Mouse (Mus musculus) cortical plate, adult 2 months (tissue): ENCODE measurements around the gene Unc79.

ENCODE experiments used
- CTCF ChIP-seq: fragments of 200-500 bp; IDR thresholded peaks from 2 replicates; pipeline ENCODE4 v1.5.1; 2011; ENCODE audit warnings: mild to moderate bottlenecking, control low read depth, low read length; ENCODE audit not compliant: insufficient read depth; ENCODE audit errors: extremely low read depth
- POLR2A ChIP-seq: fragments of 200-500 bp; IDR thresholded peaks from 2 replicates; pipeline ENCODE4 v1.6.1; 2011; ENCODE audit warnings: mild to moderate bottlenecking, low read length, control low read depth; ENCODE audit not compliant: insufficient read depth; ENCODE audit errors: extremely low read depth

GRCm38 (mm10) chr12:103155406-103155805 lies 206.7 kb downstream of the Unc79 start:
- TF ChIP-seq CTCF (no peak), POLR2A (no peak)
